Mouse (Mus musculus): ENCODE measurements at regions not wholly inside any gene's neighbourhood (a gene's known extent, or its start where the extent isn't known, plus 50 kb on each side); places are given as distances from the start of the nearest gene placed in this dataset.

- H3K4me3 ChIP-seq (ENCODE audit: insufficient read depth, low read depth, low read length), result no peak overlapping the region
- H3K4me1 ChIP-seq (ENCODE audit: control insufficient read depth, insufficient read depth, insufficient read length, low read length), result no peaks in the 10 kb centered on the region
- H3K27ac ChIP-seq (replicated peaks; ENCODE audit: low read depth, low read length), result no peak overlapping the region
These were observed 1340.9 kb downstream of the Slc22a22 start for GRCm38 (mm10) chr15:56136420-56136970.

- H3K4me1 ChIP-seq (ENCODE audit: control insufficient read depth, insufficient read depth, insufficient read length, low read length), result no peaks in the 10 kb centered on the region
- H3K27ac ChIP-seq (replicated peaks; ENCODE audit: low read depth, low read length), result no peak overlapping the region
- no peak overlapping the region for H3K4me3 ChIP-seq (ENCODE audit: insufficient read depth, low read depth, low read length)
These were observed 1349.4 kb downstream of the Slc22a22 start for GRCm38 (mm10) chr15:56128029-56128428.

- Histone ChIP-seq H3K27ac (replicated peaks; ENCODE audit: low read depth, low read length) (no peak overlapping the region), H3K4me3 (ENCODE audit: insufficient read depth, low read depth, low read length) (no peak overlapping the region), H3K4me1 (ENCODE audit: control insufficient read depth, insufficient read depth, insufficient read length, low read length) (no peaks in the 10 kb centered on the region)
These were observed 1357.9 kb downstream of the Slc22a22 start for GRCm38 (mm10) chr15:56119287-56120065.

GRCm38 (mm10) chr15:56108313-56108712 lies 1369.1 kb downstream of the Slc22a22 start:
- Histone ChIP-seq H3K27ac (replicated peaks; ENCODE audit: low read depth, low read length) (no peak overlapping the region), H3K4me3 (ENCODE audit: insufficient read depth, low read depth, low read length) (no peak overlapping the region), H3K4me1 (ENCODE audit: control insufficient read depth, insufficient read depth, insufficient read length, low read length) (no peaks in the 10 kb centered on the region)

GRCm38 (mm10) chr15:56107719-56108118 lies 1369.7 kb downstream of the Slc22a22 start:
- no peak overlapping the region for H3K4me3 ChIP-seq (ENCODE audit: insufficient read depth, low read depth, low read length)
- H3K4me1 ChIP-seq (ENCODE audit: control insufficient read depth, insufficient read depth, insufficient read length, low read length), result no peaks in the 10 kb centered on the region
- no peak overlapping the region for H3K27ac ChIP-seq (replicated peaks; ENCODE audit: low read depth, low read length)

GRCm38 (mm10) chr15:56100133-56100735 lies 1377.2 kb downstream of the Slc22a22 start:
- H3K4me3 ChIP-seq (ENCODE audit: insufficient read depth, low read depth, low read length), result no peak overlapping the region
- H3K27ac ChIP-seq (replicated peaks; ENCODE audit: low read depth, low read length), result no peak overlapping the region
- H3K4me1 ChIP-seq (ENCODE audit: control insufficient read depth, insufficient read depth, insufficient read length, low read length), result no peaks in the 10 kb centered on the region

GRCm38 (mm10) chr15:56077838-56078567 lies 1399.4 kb downstream of the Slc22a22 start:
- no peaks in the 10 kb centered on the region for H3K4me1 ChIP-seq (ENCODE audit: control insufficient read depth, insufficient read depth, insufficient read length, low read length)
- H3K27ac ChIP-seq (replicated peaks; ENCODE audit: low read depth, low read length), result no peak overlapping the region
- no peak overlapping the region for H3K4me3 ChIP-seq (ENCODE audit: insufficient read depth, low read depth, low read length)

- Histone ChIP-seq H3K27ac (replicated peaks; ENCODE audit: low read depth, low read length) (no peak overlapping the region), H3K4me1 (ENCODE audit: control insufficient read depth, insufficient read depth, insufficient read length, low read length) (no peaks in the 10 kb centered on the region)
These were observed 1400.3 kb downstream of the Slc22a22 start for GRCm38 (mm10) chr15:56077081-56077480.

GRCm38 (mm10) chr15:56076680-56077079 lies 1400.7 kb downstream of the Slc22a22 start:
- H3K4me3 ChIP-seq (ENCODE audit: insufficient read depth, low read depth, low read length), result no peak overlapping the region

More at GRCm38 (mm10) chr15:56077081-56077480, 1400.3 kb downstream of the Slc22a22 start:
- no peak overlapping the region for H3K4me3 ChIP-seq (ENCODE audit: insufficient read depth, low read depth, low read length)

GRCm38 (mm10) chr15:56069511-56069910 lies 1407.9 kb downstream of the Slc22a22 start:
- no peak overlapping the region for H3K27ac ChIP-seq (replicated peaks; ENCODE audit: low read depth, low read length)

More at GRCm38 (mm10) chr15:56076680-56077079, 1400.7 kb downstream of the Slc22a22 start:
- Histone ChIP-seq H3K27ac (replicated peaks; ENCODE audit: low read depth, low read length) (no peak overlapping the region), H3K4me1 (ENCODE audit: control insufficient read depth, insufficient read depth, insufficient read length, low read length) (no peaks in the 10 kb centered on the region)

GRCm38 (mm10) chr15:56067214-56067613 lies 1410.2 kb downstream of the Slc22a22 start:
- no peak overlapping the region for H3K4me3 ChIP-seq (ENCODE audit: insufficient read depth, low read depth, low read length)
- H3K27ac ChIP-seq (replicated peaks; ENCODE audit: low read depth, low read length), result no peak overlapping the region
- H3K4me1 ChIP-seq (ENCODE audit: control insufficient read depth, insufficient read depth, insufficient read length, low read length), result no peaks in the 10 kb centered on the region

More at GRCm38 (mm10) chr15:56069511-56069910, 1407.9 kb downstream of the Slc22a22 start:
- no peak overlapping the region for H3K4me3 ChIP-seq (ENCODE audit: insufficient read depth, low read depth, low read length)
- H3K4me1 ChIP-seq (ENCODE audit: control insufficient read depth, insufficient read depth, insufficient read length, low read length), result no peaks in the 10 kb centered on the region

GRCm38 (mm10) chr15:56066540-56066939 lies 1410.9 kb downstream of the Slc22a22 start:
- Histone ChIP-seq H3K27ac (replicated peaks; ENCODE audit: low read depth, low read length) (no peak overlapping the region), H3K4me1 (ENCODE audit: control insufficient read depth, insufficient read depth, insufficient read length, low read length) (no peaks in the 10 kb centered on the region), H3K4me3 (ENCODE audit: insufficient read depth, low read depth, low read length) (no peak overlapping the region)

GRCm38 (mm10) chr15:56065872-56066534 lies 1411.4 kb downstream of the Slc22a22 start:
- no peak overlapping the region for H3K27ac ChIP-seq (replicated peaks; ENCODE audit: low read depth, low read length)
- no peaks in the 10 kb centered on the region for H3K4me1 ChIP-seq (ENCODE audit: control insufficient read depth, insufficient read depth, insufficient read length, low read length)
- H3K4me3 ChIP-seq (ENCODE audit: insufficient read depth, low read depth, low read length), result no peak overlapping the region

GRCm38 (mm10) chr15:56062576-56062975 lies 1414.8 kb downstream of the Slc22a22 start:
- no peak overlapping the region for H3K27ac ChIP-seq (replicated peaks; ENCODE audit: low read depth, low read length)
- H3K4me1 ChIP-seq (ENCODE audit: control insufficient read depth, insufficient read depth, insufficient read length, low read length), result no peaks in the 10 kb centered on the region
- no peak overlapping the region for H3K4me3 ChIP-seq (ENCODE audit: insufficient read depth, low read depth, low read length)

GRCm38 (mm10) chr15:56061326-56061725 lies 1416.1 kb downstream of the Slc22a22 start:
- Histone ChIP-seq H3K27ac (replicated peaks; ENCODE audit: low read depth, low read length) (no peak overlapping the region), H3K4me1 (ENCODE audit: control insufficient read depth, insufficient read depth, insufficient read length, low read length) (no peaks in the 10 kb centered on the region), H3K4me3 (ENCODE audit: insufficient read depth, low read depth, low read length) (no peak overlapping the region)

All from brown adipose tissue, adult 24 weeks (tissue).